8 mouse cellular contexts compared by ENCODE assay signal in genomic region chr11:7214761-7215160, GRCm38 (mm10). TPM values are rescaled to one million over a fixed set of nuclear protein-coding genes. Genes with fewer than 3 reads are reported as not detected.
A peak's percentile ranks its signal among the peaks of the same experiment; 100 is the strongest.
DNase-seq lines count a peak whose midpoint lies in the region; ATAC-seq and TF ChIP-seq lines count a peak whose summit lies in the region.

No protein-coding gene starts in this region.

- H3K27me3 ChIP-seq in embryonic facial prominence, embryonic 13.5 days, result peaks cover 33% of the 10 kb centered on the region
- H3K27me3 ChIP-seq in heart, embryonic 12.5 days (replicated peaks), result peaks cover 34% of the 10 kb centered on the region
- peaks cover 8% of the 10 kb centered on the region; the same call in 1 of the 2 replicates for H3K27me3 ChIP-seq in kidney, postnatal 0 days (ENCODE audit: insufficient read depth, low read length)

- no peak for TF ChIP-seq POLR2A in lung, adult 2 months (IDR thresholded peaks at IDR 0.05; ENCODE audit: borderline replicate concordance, extremely low read depth, low read depth, low read length)

- H3K9me3 ChIP-seq in embryonic facial prominence, embryonic 13.5 days, result no peaks in the 10 kb centered on the region
- H3K9me3 ChIP-seq in heart, embryonic 12.5 days (replicated peaks), result no peaks in the 10 kb centered on the region
- H3K9me3 ChIP-seq in kidney, postnatal 0 days (replicated peaks; ENCODE audit: low read length), result no peaks in the 10 kb centered on the region

- peak overlapping the region; percentile 94 for H3K4me2 ChIP-seq in embryonic facial prominence, embryonic 13.5 days
- H3K4me2 ChIP-seq in heart, embryonic 12.5 days, result peak overlapping the region; percentile 95
- peak overlapping the region; percentile 85; the same call in 1 of the 2 replicates for H3K4me2 ChIP-seq in kidney, postnatal 0 days (ENCODE audit: low read length)

- DNase-seq in cerebellum, postnatal 25 days, result peak; percentile 52 to 76
- DNase-seq in cerebellum, adult 9-11 months, result no peak
- peak; percentile 95 for DNase-seq in kidney, postnatal 0 days (ENCODE audit: low spot score)
- DNase-seq in lung, adult 2 months, result no peak
- peak; percentile 67 for DNase-seq in right cerebral cortex, adult 18-20 months
- no peak for DNase-seq in natural killer cell, adult 2 months (ENCODE audit: low spot score in 2 of 2)

- 0 out of 2 replicates have a peak, but pooled peaks cover 1% of the 10 kb centered on the region for H3K36me3 ChIP-seq in embryonic facial prominence, embryonic 13.5 days
- no peaks in the 10 kb centered on the region for H3K36me3 ChIP-seq in heart, embryonic 12.5 days
- 0 out of 2 replicates have a peak, but pooled peaks cover under 1% of the 10 kb centered on the region for H3K36me3 ChIP-seq in kidney, postnatal 0 days (ENCODE audit: insufficient read depth, low read length)

- WGBS in embryonic facial prominence, embryonic 13.5 days, result 5% methylated on average over 14 of the region's 14 CpGs
- 6% methylated on average over 14 of the region's 14 CpGs for WGBS in heart, embryonic 12.5 days
- 6% methylated on average over 14 of the region's 14 CpGs for WGBS in kidney, postnatal 0 days
- WGBS in lung, adult 2 months, result 3% methylated on average over 14 of the region's 14 CpGs

- H3K27ac ChIP-seq in embryonic facial prominence, embryonic 13.5 days, result no peak overlapping the region
- H3K27ac ChIP-seq in heart, embryonic 12.5 days (ENCODE audit: poor library complexity, severe bottlenecking), result no peak overlapping the region
- H3K27ac ChIP-seq in kidney, postnatal 0 days, result no peak overlapping the region; the same call in 1 of the 2 replicates

- peaks cover 42% of the 10 kb centered on the region for H3K4me1 ChIP-seq in embryonic facial prominence, embryonic 13.5 days
- peaks cover 27% of the 10 kb centered on the region for H3K4me1 ChIP-seq in heart, embryonic 12.5 days (replicated peaks)
- 0 out of 2 replicates have a peak, but pooled peaks cover 9% of the 10 kb centered on the region for H3K4me1 ChIP-seq in kidney, postnatal 0 days (replicated peaks; ENCODE audit: insufficient read depth, low read length)
- H3K4me1 ChIP-seq in lung, adult 2 months (ENCODE audit: control insufficient read depth, insufficient read depth, low read length), result peaks cover 2% of the 10 kb centered on the region; the same call in 1 of the 2 replicates

- peak; percentile 86 for TF ChIP-seq CTCF in kidney, postnatal 0 days (IDR thresholded peaks at IDR 0.05; ENCODE audit: low read depth)
- 0 out of 2 replicates have a peak, but pooled peaks have one; percentile 6 for TF ChIP-seq CTCF in lung, adult 2 months (IDR thresholded peaks at IDR 0.05; ENCODE audit: insufficient read depth, low read length)

- ATAC-seq in embryonic facial prominence, embryonic 13.5 days (ENCODE audit: insufficient number of reproducible peaks, insufficient read depth, low FRiP score, low TSS enrichment, low read depth), result no peak
- ATAC-seq in heart, embryonic 12.5 days (ENCODE audit: insufficient number of reproducible peaks, low FRiP score), result no peak
- ATAC-seq in kidney, postnatal 0 days (replicated peaks; ENCODE audit: low FRiP score, low read depth), result no peak

- H3K9ac ChIP-seq in embryonic facial prominence, embryonic 13.5 days, result no peak overlapping the region
- H3K9ac ChIP-seq in heart, embryonic 12.5 days, result no peak overlapping the region
- no peak overlapping the region for H3K9ac ChIP-seq in kidney, postnatal 0 days (ENCODE audit: low read depth, low read length)

- peak overlapping the region; percentile 67; the same call in 1 of the 2 replicates for H3K4me3 ChIP-seq in embryonic facial prominence, embryonic 13.5 days
- H3K4me3 ChIP-seq in heart, embryonic 12.5 days, result peak overlapping the region; percentile 63; the same call in 1 of the 2 replicates
- H3K4me3 ChIP-seq in kidney, postnatal 0 days (replicated peaks; ENCODE audit: low read depth, low read length), result peak overlapping the region; percentile 62; the same call in 1 of the 2 replicates
- H3K4me3 ChIP-seq in lung, adult 2 months (replicated peaks; ENCODE audit: extremely low read depth, low read depth, low read length), result no peak overlapping the region

RNA-seq across cellular contexts. Expression of gene Igfbp3, which starts 1.0 kb away (rescaled TPM):
- 113 and 143 TPM in 2 replicates for polyA plus RNA-seq in embryonic facial prominence, embryonic 13.5 days (2015; fragmentation: Nextera tagmentation; extraction: Ambion mirVana)
- 24.4 and 24.6 TPM in 2 replicates for polyA plus RNA-seq in heart, embryonic 12.5 days (2016; fragmentation: Nextera tagmentation; extraction: Ambion mirVana)
- 217 and 221 TPM in 2 replicates for polyA plus RNA-seq in kidney, postnatal 0 days (2015; fragmentation: Nextera tagmentation; extraction: Ambion mirVana)
- 55.2 and 113 TPM in 2 replicates for polyA plus RNA-seq in lung, adult 2 months (2012; rRNA removed)

RNA-seq across cellular contexts. Expression of gene Igfbp1, which starts 17.2 kb away (rescaled TPM):
- polyA plus RNA-seq in embryonic facial prominence, embryonic 13.5 days (2015; fragmentation: Nextera tagmentation; extraction: Ambion mirVana), result 0.31 and 2.2 TPM in 2 replicates
- 0.17 and 0.61 TPM in 2 replicates for polyA plus RNA-seq in heart, embryonic 12.5 days (2016; fragmentation: Nextera tagmentation; extraction: Ambion mirVana)
- 11.8 and 15.3 TPM in 2 replicates for polyA plus RNA-seq in kidney, postnatal 0 days (2015; fragmentation: Nextera tagmentation; extraction: Ambion mirVana)
- polyA plus RNA-seq in lung, adult 2 months (2012; rRNA removed), result 0.07 TPM in 1 of 2 replicates, not detected in the other

RNA-seq across cellular contexts. Expression of gene Gm11985, which starts 26.4 kb away (rescaled TPM):
- polyA plus RNA-seq in embryonic facial prominence, embryonic 13.5 days (2015; fragmentation: Nextera tagmentation; extraction: Ambion mirVana), result not detected in 2 replicates
- polyA plus RNA-seq in heart, embryonic 12.5 days (2016; fragmentation: Nextera tagmentation; extraction: Ambion mirVana), result not detected in 2 replicates
- not detected in 2 replicates for polyA plus RNA-seq in kidney, postnatal 0 days (2015; fragmentation: Nextera tagmentation; extraction: Ambion mirVana)
- not detected in 2 replicates for polyA plus RNA-seq in lung, adult 2 months (2012; rRNA removed)

Comparison
In these comparisons a context has a peak if more than half of its experiments do, and no peak if none do; other contexts are left out.
1. DNase-seq: peak in cerebellum, postnatal 25 days (2 of 2), kidney, postnatal 0 days (single experiment) and right cerebral cortex, adult 18-20 months (single experiment); none in cerebellum, adult 9-11 months (single experiment), lung, adult 2 months (single experiment) and natural killer cell, adult 2 months (0 of 2).
2. Peak in every context shown above with its lines, with median percentiles within 50 percentile points of each other: H3K4me2 ChIP-seq.